Mouse (Mus musculus) cerebellum, adult 8-10 months (tissue): ENCODE measurements around the gene Sowahc.

Source experiments
- DNase-seq: peaks from one replicate; pipeline ENCODE4 v3.0.0; 2022

Sowahc gene

GRCm38 (mm10) chr10:59221473-59222270, at the start of gene Sowahc, which contains the start of gene Sept10:
Gene Sowahc, plus strand, starts transcription at chr10:59221953.
Gene Sept10, minus strand, starts transcription at chr10:59221847.
- DNase-seq = peak; percentile 97

DNA sequence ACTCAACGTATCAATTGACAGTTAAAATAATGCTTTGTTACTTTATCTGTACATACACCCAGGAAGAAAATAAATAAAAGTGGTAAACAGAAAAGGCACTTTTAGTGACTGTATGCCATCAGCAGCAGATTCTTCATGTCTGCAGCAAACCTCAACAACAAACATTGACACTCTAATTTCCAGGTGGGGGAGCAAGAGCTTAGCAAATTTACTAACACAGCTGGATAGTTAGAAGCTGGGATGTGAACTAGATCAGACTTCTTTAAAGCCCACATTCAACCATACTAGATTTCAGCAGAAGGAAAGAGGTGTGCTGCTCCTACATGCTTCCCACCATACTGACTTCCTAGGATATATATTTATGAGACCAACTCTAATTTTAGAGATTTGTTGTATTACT, 49.2 kb upstream of the Sowahc start:
- DNase-seq = no peak

GRCm38 (mm10) chr10:59179620-59180019, 42.1 kb upstream of the Sowahc start:
- no peak for DNase-seq

DNA sequence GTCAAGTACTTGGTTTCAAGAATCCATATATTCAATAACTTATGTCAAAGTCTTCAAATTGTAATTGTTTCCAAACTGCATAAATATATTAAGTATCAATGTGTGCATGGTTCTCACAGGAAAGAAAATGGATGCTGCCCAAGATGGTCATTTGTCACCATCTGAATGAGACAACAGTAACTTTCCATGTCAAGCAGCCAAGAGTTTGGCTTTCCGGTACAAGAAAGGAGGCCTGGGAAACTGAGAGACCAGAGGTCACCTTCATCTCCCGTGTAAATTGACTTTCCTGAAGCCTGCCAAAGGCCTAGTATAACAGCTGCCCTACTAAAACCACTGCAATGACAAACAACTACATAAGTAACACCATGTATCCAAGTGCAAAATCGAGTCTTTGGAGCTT, 39.4 kb upstream of the Sowahc start:
- no peak for DNase-seq

- no peak for DNase-seq
Observed at GRCm38 (mm10) chr10:59194891-59195290, 26.9 kb upstream of the Sowahc start.

DNA sequence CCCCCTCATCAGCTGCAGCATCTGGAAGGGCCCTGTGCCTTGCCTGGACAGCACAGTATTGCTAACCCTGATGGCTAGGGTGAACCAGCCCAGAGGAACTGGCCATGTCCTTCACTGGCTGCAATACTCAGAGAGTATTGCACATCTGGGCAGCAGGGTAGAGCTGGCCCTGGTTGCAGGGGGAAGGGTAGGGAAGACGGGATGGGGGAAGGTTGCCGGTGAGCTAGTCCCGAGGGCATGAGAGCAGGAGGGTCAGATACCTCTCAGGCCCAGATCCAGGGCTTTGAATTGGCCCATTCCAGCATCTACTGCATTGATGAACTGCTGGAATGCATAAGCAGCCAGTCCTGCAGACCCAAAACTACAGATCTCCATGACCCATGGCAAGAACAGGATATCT, 25.0 kb upstream of the Sowahc start:
- DNase-seq = no peak

- DNase-seq = no peak
Observed at GRCm38 (mm10) chr10:59200011-59200410, 21.7 kb upstream of the Sowahc start.

- no peak for DNase-seq
Observed at GRCm38 (mm10) chr10:59220824-59221472, 805 bp upstream of the Sowahc start.

- DNase-seq = peak; percentile 42
Observed at GRCm38 (mm10) chr10:59222271-59223101, 733 bp downstream of the Sowahc start.

- no peak for DNase-seq
Observed at GRCm38 (mm10) chr10:59223301-59223700, 1.5 kb downstream of the Sowahc start.

GRCm38 (mm10) chr10:59223890-59224289, 2.1 kb downstream of the Sowahc start:
- DNase-seq = no peak

DNA sequence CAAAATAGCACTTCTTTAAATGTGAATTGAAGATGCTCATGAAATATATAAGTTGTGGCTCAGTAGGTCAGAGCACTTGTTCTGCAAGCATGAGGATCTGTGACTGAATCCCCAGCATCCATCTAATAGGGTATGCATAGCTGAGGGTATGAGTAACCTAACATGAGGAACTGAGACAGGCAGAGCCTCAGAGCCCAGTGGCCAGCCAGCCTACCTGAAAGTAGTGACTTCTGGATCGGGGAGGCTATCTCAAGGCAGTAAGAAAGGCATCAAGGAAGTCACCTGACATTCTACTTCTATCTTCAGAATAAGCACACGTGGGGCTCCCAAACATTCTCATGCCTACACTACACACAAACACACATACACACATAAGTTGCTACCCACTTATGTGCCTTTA, 3.4 kb downstream of the Sowahc start:
- DNase-seq = no peak

- DNase-seq = no peak
Observed at GRCm38 (mm10) chr10:59229205-59229820, 7.6 kb downstream of the Sowahc start.

- DNase-seq = no peak
Observed at GRCm38 (mm10) chr10:59235227-59235626, 13.5 kb downstream of the Sowahc start.

DNA sequence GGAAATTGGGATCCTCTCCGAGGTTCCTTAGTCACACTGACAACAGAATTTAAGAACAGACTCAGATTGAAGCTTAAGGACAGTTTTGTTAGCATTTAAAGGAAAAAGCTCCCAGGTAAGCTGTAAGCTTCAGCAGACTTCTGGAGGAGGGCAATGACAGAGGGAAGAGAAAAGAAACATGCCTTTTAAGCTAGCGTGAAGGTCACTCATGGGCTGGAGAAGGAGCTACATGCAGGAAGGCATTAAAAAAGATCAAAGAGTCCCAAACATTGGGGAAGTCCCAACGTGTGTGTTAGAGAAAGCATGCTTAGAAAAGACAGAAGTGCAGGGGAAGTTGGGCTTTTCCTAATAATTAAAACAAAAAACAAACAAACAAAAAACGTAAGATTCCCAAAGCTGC, 14.1 kb downstream of the Sowahc start:
- DNase-seq = no peak

GRCm38 (mm10) chr10:59236486-59236885, 14.7 kb downstream of the Sowahc start:
- DNase-seq = no peak

DNA sequence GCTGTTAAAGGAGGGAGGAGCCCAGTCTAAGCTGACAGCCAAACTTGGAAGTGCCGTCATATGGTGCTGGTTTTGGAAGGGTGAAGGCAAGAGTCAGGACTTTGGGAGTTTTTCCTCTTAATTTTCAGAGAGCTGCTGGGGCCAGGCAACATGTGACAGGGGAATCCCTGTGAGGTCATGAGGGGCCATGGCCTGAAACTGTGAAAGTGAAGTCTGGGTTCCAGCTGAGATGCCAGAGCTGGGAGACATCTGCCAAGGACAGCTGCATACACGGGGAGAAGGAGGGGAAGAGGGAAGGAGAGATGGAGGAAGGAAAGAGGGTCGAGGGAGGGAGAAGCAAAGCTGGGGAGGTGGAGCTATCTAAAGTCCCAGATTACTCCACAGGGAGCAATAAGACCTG, 16.0 kb downstream of the Sowahc start:
- DNase-seq = no peak

DNA sequence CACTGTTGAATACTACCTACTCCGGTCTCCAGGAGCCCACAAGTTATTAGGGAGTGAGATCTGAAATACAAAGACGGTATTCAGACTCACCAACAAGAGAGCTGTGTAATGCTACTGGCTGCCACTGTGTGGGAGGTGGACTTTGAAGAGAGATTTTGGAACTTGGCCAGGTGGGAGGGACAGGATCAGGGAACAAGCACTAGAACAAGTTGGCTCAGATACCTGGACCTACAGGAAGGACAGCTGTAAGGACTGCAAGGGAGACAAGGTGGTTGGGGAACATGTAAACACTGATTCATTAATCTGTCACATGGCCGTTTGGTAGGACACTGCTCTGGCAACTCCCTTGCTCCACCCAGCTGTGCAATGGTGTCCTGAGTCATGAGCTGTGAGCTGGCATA, 19.4 kb downstream of the Sowahc start:
- no peak for DNase-seq

DNA sequence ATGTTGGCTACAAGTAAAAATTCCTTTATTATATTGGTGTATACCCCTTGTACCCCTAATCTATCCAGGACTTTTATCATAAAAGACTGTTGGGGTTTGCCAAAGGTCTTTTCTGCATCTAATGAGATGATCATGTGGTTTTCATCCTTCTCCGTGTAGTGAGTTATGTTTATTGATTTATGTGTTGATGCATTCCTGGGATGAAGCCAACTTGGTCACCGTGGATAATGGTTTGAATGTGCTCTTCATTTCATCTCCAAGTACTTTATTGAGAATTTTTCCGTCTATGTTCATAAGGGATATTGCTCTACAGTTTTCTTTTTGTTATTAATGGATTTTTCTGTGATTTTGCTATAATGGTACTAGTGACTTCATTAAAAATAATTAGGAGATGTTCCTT, 27.8 kb downstream of the Sowahc start:
- no peak for DNase-seq

GRCm38 (mm10) chr10:59250679-59251078, 28.9 kb downstream of the Sowahc start:
- no peak for DNase-seq

GRCm38 (mm10) chr10:59251980-59252379, 30.2 kb downstream of the Sowahc start:
- no peak for DNase-seq

GRCm38 (mm10) chr10:59252396-59252795, 30.6 kb downstream of the Sowahc start:
- no peak for DNase-seq

GRCm38 (mm10) chr10:59253541-59254079, 31.9 kb downstream of the Sowahc start:
- DNase-seq = no peak
